Mouse (Mus musculus): ENCODE results near the gene Cmas. TPM values are rescaled to one million over a fixed set of nuclear protein-coding genes. Genes with fewer than 3 reads are reported as not detected.
A peak's percentile ranks its signal among the peaks of the same experiment; 100 is the strongest.

Gene Cmas
- polyA plus RNA-seq (2014; fragmentation: Nextera tagmentation; extraction: Ambion mirVana) = 81.1 and 85.6 TPM in 2 replicates

- H3K27me3 ChIP-seq (ENCODE audit: control insufficient read depth, insufficient read depth, low read length) = peaks cover 6% of the 10 kb centered on the region; the same call in 1 of the 2 replicates
- 1% methylated on average over 54 of the region's 68 CpGs for WGBS
- peaks cover 17% of the 10 kb centered on the region; the same call in 1 of the 2 replicates for H3K36me3 ChIP-seq (ENCODE audit: control insufficient read depth, insufficient read depth, low read length)
- H3K27ac ChIP-seq (ENCODE audit: low read depth, low read length) = peak within 1 kb of the TSS; percentile 67; the same call in 1 of the 2 replicates
- H3K4me2 ChIP-seq (replicated peaks; ENCODE audit: low read depth, low read length) = peak within 1 kb of the TSS; percentile 84
- peak; percentile 98 for ATAC-seq (ENCODE audit: low FRiP score, low TSS enrichment)
- no peaks in the 10 kb centered on the region for H3K9me3 ChIP-seq (ENCODE audit: control insufficient read depth, low read length)
- H3K4me1 ChIP-seq (ENCODE audit: control insufficient read depth, insufficient read depth, low read length) = peaks cover 7% of the 10 kb centered on the region
- peak within 1 kb of the TSS; percentile 91 for H3K4me3 ChIP-seq (ENCODE audit: low read length)
- H3K9ac ChIP-seq (ENCODE audit: low read depth, low read length) = peak within 1 kb of the TSS; percentile 87
Observed at GRCm38 (mm10) chr6:142756507-142757333, at the start of gene Cmas. Gene Cmas, plus strand, starts transcription at chr6:142756686.

GRCm38 (mm10) chr6:142706688-142707087, 49.8 kb upstream of the Cmas start:
- H3K9me3 ChIP-seq (ENCODE audit: control insufficient read depth, low read length) = no peaks in the 10 kb centered on the region; the same call in 1 of the 2 replicates
- no peak overlapping the region for H3K4me2 ChIP-seq (replicated peaks; ENCODE audit: low read depth, low read length)
- no peaks in the 10 kb centered on the region for H3K27me3 ChIP-seq (ENCODE audit: control insufficient read depth, insufficient read depth, low read length)
- H3K36me3 ChIP-seq (ENCODE audit: control insufficient read depth, insufficient read depth, low read length) = no peaks in the 10 kb centered on the region
- H3K27ac ChIP-seq (ENCODE audit: low read depth, low read length) = no peak overlapping the region
- no peaks in the 10 kb centered on the region for H3K4me1 ChIP-seq (ENCODE audit: control insufficient read depth, insufficient read depth, low read length)
- no peak overlapping the region for H3K4me3 ChIP-seq (ENCODE audit: low read length)
- 89% methylated on average over 3 of the region's 3 CpGs for WGBS
- ATAC-seq (ENCODE audit: low FRiP score, low TSS enrichment) = no peak
- H3K9ac ChIP-seq (ENCODE audit: low read depth, low read length) = no peak overlapping the region

GRCm38 (mm10) chr6:142708369-142708768, 48.1 kb upstream of the Cmas start:
- H3K4me2 ChIP-seq (replicated peaks; ENCODE audit: low read depth, low read length) = no peak overlapping the region
- no peak overlapping the region for H3K9ac ChIP-seq (ENCODE audit: low read depth, low read length)
- no peak for ATAC-seq (ENCODE audit: low FRiP score, low TSS enrichment)
- H3K4me3 ChIP-seq (ENCODE audit: low read length) = no peak overlapping the region
- H3K9me3 ChIP-seq (ENCODE audit: control insufficient read depth, low read length) = no peaks in the 10 kb centered on the region; the same call in 1 of the 2 replicates
- H3K36me3 ChIP-seq (ENCODE audit: control insufficient read depth, insufficient read depth, low read length) = no peaks in the 10 kb centered on the region
- H3K27me3 ChIP-seq (ENCODE audit: control insufficient read depth, insufficient read depth, low read length) = no peaks in the 10 kb centered on the region
- H3K4me1 ChIP-seq (ENCODE audit: control insufficient read depth, insufficient read depth, low read length) = no peaks in the 10 kb centered on the region; the same call in 1 of the 2 replicates
- H3K27ac ChIP-seq (ENCODE audit: low read depth, low read length) = no peak overlapping the region
- 67% methylated on average over 6 of the region's 6 CpGs for WGBS

- H3K27me3 ChIP-seq (ENCODE audit: control insufficient read depth, insufficient read depth, low read length) = no peaks in the 10 kb centered on the region
- peak overlapping the region; percentile 31; the same call in 1 of the 2 replicates for H3K27ac ChIP-seq (ENCODE audit: low read depth, low read length)
- WGBS = 68% methylated on average over 6 of the region's 6 CpGs
- H3K9ac ChIP-seq (ENCODE audit: low read depth, low read length) = no peak overlapping the region
- no peaks in the 10 kb centered on the region; the same call in 1 of the 2 replicates for H3K4me1 ChIP-seq (ENCODE audit: control insufficient read depth, insufficient read depth, low read length)
- H3K9me3 ChIP-seq (ENCODE audit: control insufficient read depth, low read length) = no peaks in the 10 kb centered on the region; the same call in 1 of the 2 replicates
- no peaks in the 10 kb centered on the region for H3K36me3 ChIP-seq (ENCODE audit: control insufficient read depth, insufficient read depth, low read length)
- no peak overlapping the region for H3K4me3 ChIP-seq (ENCODE audit: low read length)
- H3K4me2 ChIP-seq (replicated peaks; ENCODE audit: low read depth, low read length) = no peak overlapping the region
- no peak for ATAC-seq (ENCODE audit: low FRiP score, low TSS enrichment)
Observed at GRCm38 (mm10) chr6:142710690-142711089, 45.8 kb upstream of the Cmas start.

- no peaks in the 10 kb centered on the region; the same call in 1 of the 2 replicates for H3K4me1 ChIP-seq (ENCODE audit: control insufficient read depth, insufficient read depth, low read length)
- peak; percentile 29; the same call in 1 of the 2 replicates for ATAC-seq (ENCODE audit: low FRiP score, low TSS enrichment)
- no peak overlapping the region for H3K9ac ChIP-seq (ENCODE audit: low read depth, low read length)
- no peaks in the 10 kb centered on the region for H3K36me3 ChIP-seq (ENCODE audit: control insufficient read depth, insufficient read depth, low read length)
- H3K27me3 ChIP-seq (ENCODE audit: control insufficient read depth, insufficient read depth, low read length) = no peaks in the 10 kb centered on the region
- no peaks in the 10 kb centered on the region; the same call in 1 of the 2 replicates for H3K9me3 ChIP-seq (ENCODE audit: control insufficient read depth, low read length)
- H3K27ac ChIP-seq (ENCODE audit: low read depth, low read length) = peak overlapping the region; percentile 31; the same call in 1 of the 2 replicates
- H3K4me3 ChIP-seq (ENCODE audit: low read length) = no peak overlapping the region
- WGBS = 47% methylated on average over 4 of the region's 4 CpGs
- no peak overlapping the region for H3K4me2 ChIP-seq (replicated peaks; ENCODE audit: low read depth, low read length)
Observed at GRCm38 (mm10) chr6:142711106-142711505, 45.4 kb upstream of the Cmas start.

- 71% methylated on average over 8 of the region's 8 CpGs for WGBS
- Histone ChIP-seq H3K36me3 (ENCODE audit: control insufficient read depth, insufficient read depth, low read length) (no peaks in the 10 kb centered on the region), H3K4me1 (ENCODE audit: control insufficient read depth, insufficient read depth, low read length) (no peaks in the 10 kb centered on the region; the same call in 1 of the 2 replicates), H3K27ac (ENCODE audit: low read depth, low read length) (no peak overlapping the region), H3K4me2 (replicated peaks; ENCODE audit: low read depth, low read length) (no peak overlapping the region), H3K27me3 (ENCODE audit: control insufficient read depth, insufficient read depth, low read length) (no peaks in the 10 kb centered on the region), H3K4me3 (ENCODE audit: low read length) (no peak overlapping the region), H3K9me3 (ENCODE audit: control insufficient read depth, low read length) (no peaks in the 10 kb centered on the region), H3K9ac (ENCODE audit: low read depth, low read length) (no peak overlapping the region)
- no peak for ATAC-seq (ENCODE audit: low FRiP score, low TSS enrichment)
Observed at GRCm38 (mm10) chr6:142715026-142715425, 41.5 kb upstream of the Cmas start.

- ATAC-seq (ENCODE audit: low FRiP score, low TSS enrichment) = no peak
- Histone ChIP-seq H3K36me3 (ENCODE audit: control insufficient read depth, insufficient read depth, low read length) (no peaks in the 10 kb centered on the region), H3K27ac (ENCODE audit: low read depth, low read length) (no peak overlapping the region), H3K9me3 (ENCODE audit: control insufficient read depth, low read length) (no peaks in the 10 kb centered on the region), H3K27me3 (ENCODE audit: control insufficient read depth, insufficient read depth, low read length) (no peaks in the 10 kb centered on the region), H3K9ac (ENCODE audit: low read depth, low read length) (no peak overlapping the region), H3K4me1 (ENCODE audit: control insufficient read depth, insufficient read depth, low read length) (no peaks in the 10 kb centered on the region; the same call in 1 of the 2 replicates), H3K4me3 (ENCODE audit: low read length) (no peak overlapping the region), H3K4me2 (replicated peaks; ENCODE audit: low read depth, low read length) (no peak overlapping the region)
- WGBS = 72% methylated on average over 4 of the region's 4 CpGs
Observed at GRCm38 (mm10) chr6:142717186-142717585, 39.3 kb upstream of the Cmas start.

- Histone ChIP-seq H3K36me3 (ENCODE audit: control insufficient read depth, insufficient read depth, low read length) (no peaks in the 10 kb centered on the region), H3K27me3 (ENCODE audit: control insufficient read depth, insufficient read depth, low read length) (no peaks in the 10 kb centered on the region), H3K27ac (ENCODE audit: low read depth, low read length) (no peak overlapping the region), H3K9me3 (ENCODE audit: control insufficient read depth, low read length) (no peaks in the 10 kb centered on the region), H3K4me1 (ENCODE audit: control insufficient read depth, insufficient read depth, low read length) (no peaks in the 10 kb centered on the region), H3K4me3 (ENCODE audit: low read length) (no peak overlapping the region), H3K9ac (ENCODE audit: low read depth, low read length) (no peak overlapping the region), H3K4me2 (replicated peaks; ENCODE audit: low read depth, low read length) (no peak overlapping the region)
- ATAC-seq (ENCODE audit: low FRiP score, low TSS enrichment) = no peak
- 70% methylated on average over 7 of the region's 7 CpGs for WGBS
Observed at GRCm38 (mm10) chr6:142718167-142718566, 38.3 kb upstream of the Cmas start.

GRCm38 (mm10) chr6:142720641-142721040, 35.8 kb upstream of the Cmas start:
- no peak for ATAC-seq (ENCODE audit: low FRiP score, low TSS enrichment)
- H3K4me2 ChIP-seq (replicated peaks; ENCODE audit: low read depth, low read length) = no peak overlapping the region
- no peaks in the 10 kb centered on the region for H3K9me3 ChIP-seq (ENCODE audit: control insufficient read depth, low read length)
- H3K9ac ChIP-seq (ENCODE audit: low read depth, low read length) = no peak overlapping the region
- no peaks in the 10 kb centered on the region for H3K4me1 ChIP-seq (ENCODE audit: control insufficient read depth, insufficient read depth, low read length)
- H3K36me3 ChIP-seq (ENCODE audit: control insufficient read depth, insufficient read depth, low read length) = no peaks in the 10 kb centered on the region
- H3K27ac ChIP-seq (ENCODE audit: low read depth, low read length) = no peak overlapping the region
- no peak overlapping the region for H3K4me3 ChIP-seq (ENCODE audit: low read length)
- WGBS = 74% methylated on average over 6 of the region's 6 CpGs
- no peaks in the 10 kb centered on the region for H3K27me3 ChIP-seq (ENCODE audit: control insufficient read depth, insufficient read depth, low read length)
